Mouse (Mus musculus) heart, postnatal 0 days (tissue): ENCODE measurements around the gene Arpc5l. TPM values are rescaled to one million over a fixed set of nuclear protein-coding genes. Genes with fewer than 3 reads are reported as not detected.
"Not testable (repeated sequence)": the region's sequence is repeated elsewhere in the genome, so short reads cannot be mapped to it uniquely, and the experiment has no call there.

Source experiments
- ATAC-seq: fragments of 200-750 bp; cut with Nextera tagmentation; 2 replicates; pipeline ENCODE4 v1.8.0; 2017; ENCODE audit warnings: low read depth, moderate number of reproducible peaks, moderate library complexity; ENCODE audit not compliant: insufficient read depth
- DNase-seq: peaks from one replicate; pipeline ENCODE4 v3.0.0-alpha.2; 2016; ENCODE audit warnings: low spot score
- H3K27ac ChIP-seq: fragments of 300-500 bp; sonication (generic); 2 replicates; pipeline ENCODE4 v1.5.1; 2014; ENCODE audit warnings: low read depth, mild to moderate bottlenecking
- H3K27me3 ChIP-seq: fragments of 300-500 bp; sonication (generic); 2 replicates; pipeline ENCODE4 v1.6.1; 2014; ENCODE audit warnings: low read length, mixed read lengths; ENCODE audit not compliant: control insufficient read depth, insufficient read depth
- H3K36me3 ChIP-seq: fragments of 300-500 bp; sonication (generic); replicated peaks from 2 replicates; pipeline ENCODE4 v1.6.1; 2014; ENCODE audit warnings: low read length, mixed read lengths; ENCODE audit not compliant: control insufficient read depth, insufficient read depth
- H3K4me1 ChIP-seq: fragments of 300-500 bp; sonication (generic); 2 replicates; pipeline ENCODE4 v1.6.1; 2014; ENCODE audit warnings: antibody characterized with exemption; ENCODE audit not compliant: control insufficient read depth, insufficient read depth
- H3K4me2 ChIP-seq: fragments of 300-500 bp; sonication (generic); 2 replicates; pipeline ENCODE4 v1.6.1; 2014; ENCODE audit warnings: low read depth, mild to moderate bottlenecking, low read length, moderate library complexity
- H3K4me3 ChIP-seq: fragments of 300-500 bp; sonication (generic); 2 replicates; pipeline ENCODE4 v1.5.1; 2014; ENCODE audit warnings: low read depth, low read length
- H3K9ac ChIP-seq: fragments of 300-500 bp; sonication (generic); replicated peaks from 2 replicates; pipeline ENCODE4 v1.6.1; 2014; ENCODE audit warnings: low read depth, low read length, mixed read lengths
- H3K9me3 ChIP-seq: fragments of 300-500 bp; sonication (generic); replicated peaks from 2 replicates; pipeline ENCODE4 v1.6.1; 2016; ENCODE audit warnings: low read length; ENCODE audit not compliant: control insufficient read depth
- CTCF ChIP-seq: IDR thresholded peaks from 2 replicates; pipeline ENCODE4 v1.5.1; 2016; ENCODE audit warnings: antibody characterized with exemption, control low read depth, low read depth
- EP300 ChIP-seq: IDR thresholded peaks from 2 replicates; pipeline ENCODE4 v1.6.1; 2016; ENCODE audit warnings: antibody characterized with exemption, low read depth
- WGBS: fragments of 180-500 bp; shearing (Covaris S2); extraction: QIAGEN DNeasy Blood & Tissue Kit; methylation state at CpG from one replicate; pipeline ENCODE4 v1.1.7; 2014; 5-methylcytosine and 5-hydroxymethylcytosine counted together
- polyA plus RNA-seq: library from polyadenylated mRNA; unstranded; fragments of >200 nt; fragmentation: Nextera tagmentation; extraction: Ambion mirVana; gene quantifications from 2 replicates; pipeline ENCODE4 v1.2.1, GENCODE M21; 2015
- total RNA-seq: library from RNA; depleted of rRNA; stranded (reverse); fragments of >200 nt; gene quantifications from 2 replicates; pipeline ENCODE4 v1.2.3, GENCODE M21; 2014; ENCODE audit warnings: low replicate concordance

Arpc5l gene
- total and polyA plus RNA-seq, 2 experiments from 2014 or later: 36.2 to 83.0 TPM

- Histone ChIP-seq H3K9me3 (no peaks in the 10 kb centered on the region), H3K4me2 (peak overlapping the region; percentile 69), H3K27ac (no peak overlapping the region), H3K9ac (no peak overlapping the region), H3K4me3 (no peak overlapping the region), H3K27me3 (no peaks in the 10 kb centered on the region), H3K36me3 (peaks cover 26% of the 10 kb centered on the region), H3K4me1 (peaks cover 21% of the 10 kb centered on the region; the same call in 1 of the 2 replicates)
- WGBS: 85% methylated on average over 14 of the region's 14 CpGs
- no peak for ATAC-seq
- TF ChIP-seq CTCF: no peak
- no peak for TF ChIP-seq EP300
- no peak for DNase-seq
These were observed 1.1 kb downstream of the Arpc5l start for GRCm38 (mm10) chr2:39006149-39006730.

- Histone ChIP-seq H3K9ac (peak overlapping the region; percentile 86), H3K4me2 (peak overlapping the region; percentile 94), H3K27me3 (no peaks in the 10 kb centered on the region), H3K36me3 (peaks cover 14% of the 10 kb centered on the region), H3K4me1 (peaks cover 26% of the 10 kb centered on the region; the same call in 1 of the 2 replicates), H3K27ac (peak overlapping the region; percentile 94), H3K4me3 (peak overlapping the region; percentile 83), H3K9me3 (no peaks in the 10 kb centered on the region)
- peak; percentile 89 for DNase-seq
- peak; percentile 86 for ATAC-seq
- under 1% methylated on average over 41 of the region's 44 CpGs for WGBS
- peak; percentile 77; the same call in 1 of the 2 replicates for TF ChIP-seq EP300
- TF ChIP-seq CTCF: no peak
These were observed 2.7 kb downstream of the Arpc5l start for GRCm38 (mm10) chr2:39007865-39008264.

GRCm38 (mm10) chr2:39008350-39008851 is 3.3 kb downstream of the Arpc5l start:
- 1% methylated on average over 18 of the region's 25 CpGs for WGBS
- H3K4me3 ChIP-seq: peak overlapping the region; percentile 83
- TF ChIP-seq EP300 (no peak), CTCF (no peak)
- peak overlapping the region; percentile 86 for H3K9ac ChIP-seq
- peak; percentile 33 for ATAC-seq
- H3K36me3 ChIP-seq: peaks cover 13% of the 10 kb centered on the region
- peak overlapping the region; percentile 94 for H3K4me2 ChIP-seq
- peak; percentile 44 for DNase-seq
- no peaks in the 10 kb centered on the region for H3K27me3 ChIP-seq
- peaks cover 26% of the 10 kb centered on the region; the same call in 1 of the 2 replicates for H3K4me1 ChIP-seq
- peak overlapping the region; percentile 94 for H3K27ac ChIP-seq
- H3K9me3 ChIP-seq: no peaks in the 10 kb centered on the region

- TF ChIP-seq CTCF (no peak), EP300 (no peak)
- peak overlapping the region; percentile 83 for H3K4me3 ChIP-seq
- 21% methylated on average over 3 of the region's 3 CpGs for WGBS
- H3K9ac ChIP-seq: peak overlapping the region; percentile 86
- no peaks in the 10 kb centered on the region for H3K27me3 ChIP-seq
- peaks cover 13% of the 10 kb centered on the region for H3K36me3 ChIP-seq
- peak overlapping the region; percentile 94 for H3K4me2 ChIP-seq
- no peaks in the 10 kb centered on the region for H3K9me3 ChIP-seq
- no peak for ATAC-seq
- peak; percentile 42 for DNase-seq
- peaks cover 26% of the 10 kb centered on the region; the same call in 1 of the 2 replicates for H3K4me1 ChIP-seq
- H3K27ac ChIP-seq: peak overlapping the region; percentile 94
These were observed 3.8 kb downstream of the Arpc5l start for GRCm38 (mm10) chr2:39008954-39009365.

- not testable (repeated sequence) for H3K9me3 ChIP-seq, ATAC-seq, DNase-seq, H3K27ac ChIP-seq, H3K4me2 ChIP-seq, H3K9ac ChIP-seq, H3K27me3 ChIP-seq, H3K4me3 ChIP-seq
- Histone ChIP-seq H3K4me1 (peaks cover 26% of the 10 kb centered on the region; the same call in 1 of the 2 replicates), H3K36me3 (peaks cover 25% of the 10 kb centered on the region)
- 93% methylated on average over 4 of the region's 5 CpGs for WGBS
These were observed 5.0 kb downstream of the Arpc5l start for GRCm38 (mm10) chr2:39010144-39010543.
